Mouse (Mus musculus): Measurements from ENCODE around the gene Rhov. TPM values are rescaled to one million over a fixed set of nuclear protein-coding genes. Genes with fewer than 3 reads are reported as not detected.

Gene Rhov
- 8.5 and 12.7 TPM in 2 replicates for polyA plus RNA-seq (2014; fragmentation: Nextera tagmentation; extraction: Ambion mirVana)

GRCm38 (mm10) chr2:119270643-119271331, at the start of gene Rhov:
Gene Rhov (minus strand): TSS chr2:119271272.
- peak within 1 kb of the TSS; percentile 33; the same call in 1 of the 2 replicates for H3K27ac ChIP-seq (ENCODE audit: low read depth, low read length)
- ATAC-seq (peak; percentile 91), DNase-seq (ENCODE audit: low spot score) (peak; percentile 85)
- under 1% methylated on average over 49 of the region's 49 CpGs for WGBS
- H3K9ac ChIP-seq (ENCODE audit: low read length) = peak within 1 kb of the TSS; percentile 71
- no peaks in the 10 kb centered on the region for H3K27me3 ChIP-seq (replicated peaks; ENCODE audit: control insufficient read depth, insufficient read depth, low read length)
- H3K4me2 ChIP-seq (ENCODE audit: low read length) = peak within 1 kb of the TSS; percentile 89
- H3K9me3 ChIP-seq (replicated peaks; ENCODE audit: control insufficient read depth, low read length) = no peaks in the 10 kb centered on the region
- no peaks in the 10 kb centered on the region for H3K4me1 ChIP-seq (ENCODE audit: control insufficient read depth, insufficient read depth, low read length)
- H3K36me3 ChIP-seq (ENCODE audit: control insufficient read depth, insufficient read depth, low read length) = no peaks in the 10 kb centered on the region
- peak within 1 kb of the TSS; percentile 61 for H3K4me3 ChIP-seq (ENCODE audit: low read depth, low read length)

- ATAC-seq = no peak
- Histone ChIP-seq H3K36me3 (ENCODE audit: control insufficient read depth, insufficient read depth, low read length) (no peaks in the 10 kb centered on the region), H3K4me3 (ENCODE audit: low read depth, low read length) (no peak overlapping the region), H3K4me1 (ENCODE audit: control insufficient read depth, insufficient read depth, low read length) (peaks cover 30% of the 10 kb centered on the region), H3K9ac (ENCODE audit: low read length) (no peak overlapping the region), H3K27ac (ENCODE audit: low read depth, low read length) (no peak overlapping the region), H3K4me2 (ENCODE audit: low read length) (no peak overlapping the region), H3K9me3 (replicated peaks; ENCODE audit: control insufficient read depth, low read length) (no peaks in the 10 kb centered on the region), H3K27me3 (replicated peaks; ENCODE audit: control insufficient read depth, insufficient read depth, low read length) (peaks cover 77% of the 10 kb centered on the region)
- 70% methylated on average over 8 of the region's 8 CpGs for WGBS
- no peak for DNase-seq (ENCODE audit: low spot score)
Measured at GRCm38 (mm10) chr2:119320571-119320970, 49.5 kb upstream of the Rhov start.

- ATAC-seq = no peak
- no peaks in the 10 kb centered on the region for H3K9me3 ChIP-seq (replicated peaks; ENCODE audit: control insufficient read depth, low read length)
- no peaks in the 10 kb centered on the region for H3K36me3 ChIP-seq (ENCODE audit: control insufficient read depth, insufficient read depth, low read length)
- no peak overlapping the region for H3K9ac ChIP-seq (ENCODE audit: low read length)
- no peak overlapping the region for H3K4me2 ChIP-seq (ENCODE audit: low read length)
- no peak overlapping the region for H3K27ac ChIP-seq (ENCODE audit: low read depth, low read length)
- no peak overlapping the region for H3K4me3 ChIP-seq (ENCODE audit: low read depth, low read length)
- DNase-seq (ENCODE audit: low spot score) = no peak
- peaks cover 64% of the 10 kb centered on the region for H3K27me3 ChIP-seq (replicated peaks; ENCODE audit: control insufficient read depth, insufficient read depth, low read length)
- H3K4me1 ChIP-seq (ENCODE audit: control insufficient read depth, insufficient read depth, low read length) = peaks cover 25% of the 10 kb centered on the region
- WGBS = 81% methylated on average over 3 of the region's 3 CpGs
Measured at GRCm38 (mm10) chr2:119318043-119318710, 47.1 kb upstream of the Rhov start.

GRCm38 (mm10) chr2:119314742-119315310, 43.8 kb upstream of the Rhov start:
- peaks cover 13% of the 10 kb centered on the region for H3K4me1 ChIP-seq (ENCODE audit: control insufficient read depth, insufficient read depth, low read length)
- peaks cover 32% of the 10 kb centered on the region for H3K27me3 ChIP-seq (replicated peaks; ENCODE audit: control insufficient read depth, insufficient read depth, low read length)
- H3K36me3 ChIP-seq (ENCODE audit: control insufficient read depth, insufficient read depth, low read length) = no peaks in the 10 kb centered on the region
- WGBS = 54% methylated on average over 12 of the region's 12 CpGs
- H3K9ac ChIP-seq (ENCODE audit: low read length) = no peak overlapping the region
- H3K27ac ChIP-seq (ENCODE audit: low read depth, low read length) = no peak overlapping the region
- H3K4me3 ChIP-seq (ENCODE audit: low read depth, low read length) = no peak overlapping the region
- DNase-seq (ENCODE audit: low spot score) (no peak), ATAC-seq (no peak)
- no peak overlapping the region for H3K4me2 ChIP-seq (ENCODE audit: low read length)
- H3K9me3 ChIP-seq (replicated peaks; ENCODE audit: control insufficient read depth, low read length) = no peaks in the 10 kb centered on the region

- Histone ChIP-seq H3K9me3 (replicated peaks; ENCODE audit: control insufficient read depth, low read length) (no peaks in the 10 kb centered on the region), H3K4me1 (ENCODE audit: control insufficient read depth, insufficient read depth, low read length) (peaks cover 13% of the 10 kb centered on the region), H3K36me3 (ENCODE audit: control insufficient read depth, insufficient read depth, low read length) (no peaks in the 10 kb centered on the region), H3K4me2 (ENCODE audit: low read length) (no peak overlapping the region), H3K4me3 (ENCODE audit: low read depth, low read length) (no peak overlapping the region), H3K9ac (ENCODE audit: low read length) (no peak overlapping the region), H3K27me3 (replicated peaks; ENCODE audit: control insufficient read depth, insufficient read depth, low read length) (peaks cover 28% of the 10 kb centered on the region), H3K27ac (ENCODE audit: low read depth, low read length) (no peak overlapping the region)
- WGBS = 11% methylated on average over 10 of the region's 10 CpGs
- DNase-seq (ENCODE audit: low spot score) (peak; percentile 71), ATAC-seq (peak; percentile 77)
Measured at GRCm38 (mm10) chr2:119313780-119314479, 42.9 kb upstream of the Rhov start.

GRCm38 (mm10) chr2:119312380-119312958, 41.4 kb upstream of the Rhov start:
- H3K9me3 ChIP-seq (replicated peaks; ENCODE audit: control insufficient read depth, low read length) = no peaks in the 10 kb centered on the region
- H3K4me2 ChIP-seq (ENCODE audit: low read length) = no peak overlapping the region
- H3K36me3 ChIP-seq (ENCODE audit: control insufficient read depth, insufficient read depth, low read length) = no peaks in the 10 kb centered on the region
- H3K27ac ChIP-seq (ENCODE audit: low read depth, low read length) = no peak overlapping the region
- no peak overlapping the region for H3K9ac ChIP-seq (ENCODE audit: low read length)
- ATAC-seq (no peak), DNase-seq (ENCODE audit: low spot score) (no peak)
- peaks cover 17% of the 10 kb centered on the region for H3K27me3 ChIP-seq (replicated peaks; ENCODE audit: control insufficient read depth, insufficient read depth, low read length)
- peaks cover 13% of the 10 kb centered on the region for H3K4me1 ChIP-seq (ENCODE audit: control insufficient read depth, insufficient read depth, low read length)
- 35% methylated on average over 2 of the region's 2 CpGs for WGBS
- H3K4me3 ChIP-seq (ENCODE audit: low read depth, low read length) = no peak overlapping the region

- H3K36me3 ChIP-seq (ENCODE audit: control insufficient read depth, insufficient read depth, low read length) = no peaks in the 10 kb centered on the region
- 56% methylated on average over 12 of the region's 12 CpGs for WGBS
- no peak overlapping the region for H3K9ac ChIP-seq (ENCODE audit: low read length)
- no peak overlapping the region for H3K27ac ChIP-seq (ENCODE audit: low read depth, low read length)
- no peak for DNase-seq (ENCODE audit: low spot score)
- ATAC-seq = no peak
- H3K27me3 ChIP-seq (replicated peaks; ENCODE audit: control insufficient read depth, insufficient read depth, low read length) = peaks cover 15% of the 10 kb centered on the region
- H3K9me3 ChIP-seq (replicated peaks; ENCODE audit: control insufficient read depth, low read length) = no peaks in the 10 kb centered on the region
- H3K4me1 ChIP-seq (ENCODE audit: control insufficient read depth, insufficient read depth, low read length) = peaks cover 13% of the 10 kb centered on the region
- H3K4me2 ChIP-seq (ENCODE audit: low read length) = no peak overlapping the region
- H3K4me3 ChIP-seq (ENCODE audit: low read depth, low read length) = no peak overlapping the region
Measured at GRCm38 (mm10) chr2:119311544-119311943, 40.5 kb upstream of the Rhov start.

GRCm38 (mm10) chr2:119304798-119305208, 33.7 kb upstream of the Rhov start:
- ATAC-seq = no peak
- Histone ChIP-seq H3K4me3 (ENCODE audit: low read depth, low read length) (no peak overlapping the region), H3K9ac (ENCODE audit: low read length) (no peak overlapping the region), H3K9me3 (replicated peaks; ENCODE audit: control insufficient read depth, low read length) (no peaks in the 10 kb centered on the region), H3K4me1 (ENCODE audit: control insufficient read depth, insufficient read depth, low read length) (peaks cover 7% of the 10 kb centered on the region; the same call in 1 of the 2 replicates), H3K36me3 (ENCODE audit: control insufficient read depth, insufficient read depth, low read length) (peaks cover under 1% of the 10 kb centered on the region; the same call in 1 of the 2 replicates), H3K27ac (ENCODE audit: low read depth, low read length) (no peak overlapping the region), H3K4me2 (ENCODE audit: low read length) (no peak overlapping the region), H3K27me3 (replicated peaks; ENCODE audit: control insufficient read depth, insufficient read depth, low read length) (no peaks in the 10 kb centered on the region)
- no peak for DNase-seq (ENCODE audit: low spot score)
- WGBS = 26% methylated on average over 3 of the region's 3 CpGs
